Mouse (Mus musculus) small intestine, adult 2 months (tissue): ENCODE measurements around the gene Ern1. TPM values are rescaled to one million over a fixed set of nuclear protein-coding genes. Genes with fewer than 3 reads are reported as not detected.

Experiments
- H3K27ac ChIP-seq: fragments of 200-500 bp; 2 replicates; pipeline ENCODE4 v1.5.1; 2012; ENCODE audit warnings: low read depth, low read length, control low read depth, inconsistent platforms; ENCODE audit not compliant: insufficient read depth
- H3K27me3 ChIP-seq: fragments of 200-500 bp; 2 replicates; pipeline ENCODE4 v1.6.1; 2012; ENCODE audit warnings: mild to moderate bottlenecking, moderate library complexity, low read length, inconsistent platforms; ENCODE audit not compliant: control insufficient read depth, insufficient read depth
- H3K36me3 ChIP-seq: fragments of 200-500 bp; 2 replicates; pipeline ENCODE4 v1.6.1; 2012; ENCODE audit warnings: mild to moderate bottlenecking, low read length, control low read depth, inconsistent platforms; ENCODE audit not compliant: control insufficient read depth, insufficient read depth
- H3K4me1 ChIP-seq: fragments of 200-500 bp; 2 replicates; pipeline ENCODE4 v1.6.1; 2012; ENCODE audit warnings: low read length, inconsistent platforms, mixed read lengths; ENCODE audit not compliant: control insufficient read depth, insufficient read depth, insufficient read length
- H3K4me3 ChIP-seq: fragments of 200-500 bp; 2 replicates; pipeline ENCODE4 v1.5.1; 2012; ENCODE audit warnings: low read depth, mild to moderate bottlenecking, control low read depth, inconsistent platforms, low read length, moderate library complexity
- CTCF ChIP-seq: fragments of 200-500 bp; IDR thresholded peaks from 2 replicates; pipeline ENCODE4 v1.5.1; 2012; ENCODE audit warnings: low read depth, mild to moderate bottlenecking, control low read depth, inconsistent platforms, low read length, moderate library complexity, mixed read lengths; ENCODE audit not compliant: insufficient replicate concordance, insufficient read length; ENCODE audit errors: extremely low read depth
- POLR2A ChIP-seq: fragments of 200-500 bp; IDR thresholded peaks from 2 replicates; pipeline ENCODE4 v1.6.1; 2012; ENCODE audit warnings: low read depth, mild to moderate bottlenecking, control low read depth, inconsistent platforms, low read length, moderate library complexity
- WGBS: fragments of 180-500 bp; shearing (Covaris S2); methylation state at CpG from one replicate; pipeline ENCODE4 v1.1.7; 2018; 5-methylcytosine and 5-hydroxymethylcytosine counted together
- polyA plus RNA-seq: library from polyadenylated mRNA; depleted of rRNA; stranded (reverse); fragments of >200 nt; gene quantifications from 2 replicates; pipeline ENCODE4 v1.2.3, GENCODE M21; 2012; rRNA removed

Gene Ern1
- 14.2 and 31.2 TPM in 2 replicates for polyA plus RNA-seq

- Histone ChIP-seq H3K4me3 (peak within 1 kb of the TSS; percentile 79), H3K36me3 (no peaks in the 10 kb centered on the region), H3K27me3 (no peaks in the 10 kb centered on the region), H3K27ac (peak within 1 kb of the TSS; percentile 53), H3K4me1 (peaks cover 11% of the 10 kb centered on the region; the same call in 1 of the 2 replicates)
- under 1% methylated on average over 28 of the region's 28 CpGs for whole genome bisulfite sequencing
- peak; percentile 98 for TF ChIP-seq POLR2A
- TF ChIP-seq CTCF: no peak
Observed at GRCm38 (mm10) chr11:106487733-106488115, at the start of gene Ern1. Gene Ern1, minus strand, starts transcription at chr11:106487852.

- 84% methylated on average over 11 of the region's 11 CpGs for WGBS
Observed at GRCm38 (mm10) chr11:106536253-106536912, 48.7 kb upstream of the Ern1 start.

GRCm38 (mm10) chr11:106535660-106536252, 48.1 kb upstream of the Ern1 start:
- Histone ChIP-seq H3K36me3 (peaks cover 23% of the 10 kb centered on the region), H3K27me3 (no peaks in the 10 kb centered on the region), H3K27ac (peak overlapping the region; percentile 52), H3K4me1 (no peaks in the 10 kb centered on the region), H3K4me3 (no peak overlapping the region)
- no peak for TF ChIP-seq CTCF
- TF ChIP-seq POLR2A: no peak
- WGBS: 87% methylated on average over 9 of the region's 9 CpGs

More at GRCm38 (mm10) chr11:106536253-106536912, 48.7 kb upstream of the Ern1 start:
- Histone ChIP-seq H3K4me3 (no peak overlapping the region), H3K36me3 (peaks cover 20% of the 10 kb centered on the region), H3K27ac (peak overlapping the region; percentile 60), H3K4me1 (no peaks in the 10 kb centered on the region), H3K27me3 (no peaks in the 10 kb centered on the region)
- no peak for TF ChIP-seq POLR2A
- no peak for TF ChIP-seq CTCF

GRCm38 (mm10) chr11:106532248-106532790, 44.7 kb upstream of the Ern1 start:
- 92% methylated on average over 9 of the region's 9 CpGs for WGBS
- Histone ChIP-seq H3K4me3 (no peak overlapping the region), H3K27ac (no peak overlapping the region), H3K36me3 (peaks cover 27% of the 10 kb centered on the region), H3K27me3 (no peaks in the 10 kb centered on the region), H3K4me1 (no peaks in the 10 kb centered on the region)
- TF ChIP-seq CTCF (no peak), POLR2A (no peak)

GRCm38 (mm10) chr11:106529786-106530185, 42.1 kb upstream of the Ern1 start:
- Histone ChIP-seq H3K36me3 (peaks cover 35% of the 10 kb centered on the region), H3K27ac (no peak overlapping the region), H3K27me3 (no peaks in the 10 kb centered on the region), H3K4me1 (no peaks in the 10 kb centered on the region), H3K4me3 (no peak overlapping the region)
- TF ChIP-seq CTCF (no peak), POLR2A (no peak)
- 62% methylated on average over 5 of the region's 5 CpGs for WGBS

GRCm38 (mm10) chr11:106529113-106529512, 41.5 kb upstream of the Ern1 start:
- Histone ChIP-seq H3K27me3 (no peaks in the 10 kb centered on the region), H3K4me1 (no peaks in the 10 kb centered on the region), H3K36me3 (peaks cover 34% of the 10 kb centered on the region), H3K27ac (no peak overlapping the region), H3K4me3 (no peak overlapping the region)
- 96% methylated on average over 4 of the region's 4 CpGs for WGBS
- TF ChIP-seq CTCF (no peak), POLR2A (no peak)

- no peak overlapping the region for H3K4me3 ChIP-seq
- no peaks in the 10 kb centered on the region for H3K27me3 ChIP-seq
- TF ChIP-seq POLR2A (no peak), CTCF (no peak)
- peaks cover 26% of the 10 kb centered on the region for H3K36me3 ChIP-seq
- no peaks in the 10 kb centered on the region for H3K4me1 ChIP-seq
- H3K27ac ChIP-seq: no peak overlapping the region
- WGBS: 27% methylated on average over 1 of the region's 1 CpGs
Observed at GRCm38 (mm10) chr11:106527926-106528325, 40.3 kb upstream of the Ern1 start.
